Mouse (Mus musculus): Measurements from ENCODE around the gene Retreg2.

Retreg2 gene

GRCm38 (mm10) chr1:75142301-75143261 lies at the start of gene Retreg2, which contains the start of gene Cnppd1:
Gene Retreg2 (plus strand): TSS chr1:75142778.
Gene Cnppd1 (minus strand): TSS chr1:75142711.
- in situ Hi-C loops (cut with MboI, MseI) = loop anchor here (5.0 to 25.0 kb wide), 4 partner anchors 475 to 1180 kb away; partner anchors contain the start of genes Ctdsp1 and Slc11a1

DNA sequence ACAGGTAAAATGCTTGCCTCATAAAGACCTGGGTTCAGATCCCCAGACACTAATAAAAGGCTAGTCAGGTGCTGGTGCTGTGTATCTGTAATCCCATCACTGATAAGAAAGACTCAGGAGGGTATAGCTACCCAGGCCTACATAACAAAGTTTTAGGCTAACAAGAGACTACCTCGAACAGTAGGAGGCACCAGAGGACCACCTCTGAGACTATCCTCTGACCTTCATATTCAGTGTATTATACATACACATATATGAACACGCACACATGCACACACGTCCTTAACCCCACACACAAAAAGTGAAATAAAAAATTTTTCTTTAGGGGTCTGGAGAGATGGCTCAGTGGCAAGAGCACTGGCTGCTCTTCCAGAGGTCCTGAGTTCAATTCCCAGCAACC lies 20.4 kb upstream of the Retreg2 start:
- in situ Hi-C loops (cut with MboI, MseI) = loop anchor here (5.0 to 10.0 kb wide), 3 partner anchors 63 to 527 kb away; partner anchors contain the start of gene Abcb6

- in situ Hi-C loops (cut with MboI, MseI) = loop anchor here (5.0 to 25.0 kb wide), 7 partner anchors 60 to 1162 kb away; partner anchors contain the start of genes Abcb6, Ctdsp1 and Slc11a1
Measured at GRCm38 (mm10) chr1:75124346-75125321, 17.9 kb upstream of the Retreg2 start, which contains the start of gene Nhej1. Gene Nhej1 (minus strand): TSS chr1:75125200.

GRCm38 (mm10) chr1:75125418-75125817 lies 17.2 kb upstream of the Retreg2 start:
- in situ Hi-C loops (cut with MboI, MseI) = loop anchor here (5.0 to 25.0 kb wide), 6 partner anchors 59 to 1163 kb away; partner anchors contain the start of genes Abcb6, Ctdsp1 and Slc11a1

- in situ Hi-C loops (cut with MboI, MseI) = loop anchor here (5.0 to 25.0 kb wide), 6 partner anchors 56 to 1166 kb away; partner anchors contain the start of genes Abcb6, Ctdsp1 and Slc11a1
Measured at GRCm38 (mm10) chr1:75128641-75129040, 13.9 kb upstream of the Retreg2 start.

GRCm38 (mm10) chr1:75133421-75134207 lies 9.0 kb upstream of the Retreg2 start, which contains the start of gene Slc23a3:
Gene Slc23a3 (minus strand): TSS chr1:75133890.
- in situ Hi-C loops (cut with MboI, MseI) = loop anchor here (25.0 kb wide), 2 partner anchors 746 to 1171 kb away; partner anchors contain the start of genes Ctdsp1 and Slc11a1

- in situ Hi-C loops (cut with MboI, MseI) = loop anchor here (5.0 to 25.0 kb wide), 4 partner anchors 76 to 1174 kb away; partner anchors contain the start of genes Ctdsp1, Dnpep, Glb1l and Slc11a1
Measured at GRCm38 (mm10) chr1:75136293-75136692, 6.3 kb upstream of the Retreg2 start.

- in situ Hi-C loops (cut with MboI, MseI) = loop anchor here (5.0 to 25.0 kb wide), 4 partner anchors 76 to 1174 kb away; partner anchors contain the start of genes Ctdsp1, Dnpep, Glb1l and Slc11a1
Measured at GRCm38 (mm10) chr1:75136730-75137129, 5.8 kb upstream of the Retreg2 start.

GRCm38 (mm10) chr1:75138448-75138847 lies 4.1 kb upstream of the Retreg2 start:
- in situ Hi-C loops (cut with MboI, MseI) = loop anchor here (5.0 to 25.0 kb wide), 4 partner anchors 74 to 1176 kb away; partner anchors contain the start of genes Ctdsp1, Dnpep, Glb1l and Slc11a1

DNA sequence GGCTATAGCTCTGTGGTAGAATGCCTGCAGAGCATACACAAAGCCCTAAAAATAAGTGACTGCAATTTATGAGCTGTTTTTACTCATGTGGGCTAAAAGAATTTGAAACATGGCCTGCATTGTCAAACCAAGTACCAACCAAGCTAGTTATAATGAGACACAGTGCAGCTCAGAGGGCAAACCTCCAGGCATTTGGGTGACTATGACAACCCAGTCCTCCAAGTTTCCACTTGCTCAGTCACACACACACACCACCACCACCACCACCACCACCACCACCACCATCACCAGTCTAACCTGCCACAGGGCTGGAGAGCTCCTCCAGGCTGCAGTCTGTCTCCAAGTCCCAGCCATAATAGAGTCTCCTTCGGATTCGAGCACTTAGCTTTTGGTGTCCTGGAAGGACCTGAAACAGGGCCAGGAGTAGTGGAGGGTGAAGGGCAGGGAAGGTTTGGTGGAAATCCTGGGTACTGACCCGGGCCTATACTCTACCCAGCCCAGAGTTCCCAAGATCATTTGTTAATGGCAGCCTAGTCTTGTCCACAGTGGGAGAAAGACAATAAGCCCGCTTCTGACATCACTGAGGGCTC lies 1.9 kb upstream of the Retreg2 start:
- in situ Hi-C loops (cut with MboI, MseI) = loop anchor here (5.0 to 25.0 kb wide), 4 partner anchors 473 to 1178 kb away; partner anchors contain the start of genes Ctdsp1 and Slc11a1

GRCm38 (mm10) chr1:75141486-75142190 lies 940 bp upstream of the Retreg2 start:
- in situ Hi-C loops (cut with MboI, MseI) = loop anchor here (5.0 to 25.0 kb wide), 4 partner anchors 474 to 1179 kb away; partner anchors contain the start of genes Ctdsp1 and Slc11a1

DNA sequence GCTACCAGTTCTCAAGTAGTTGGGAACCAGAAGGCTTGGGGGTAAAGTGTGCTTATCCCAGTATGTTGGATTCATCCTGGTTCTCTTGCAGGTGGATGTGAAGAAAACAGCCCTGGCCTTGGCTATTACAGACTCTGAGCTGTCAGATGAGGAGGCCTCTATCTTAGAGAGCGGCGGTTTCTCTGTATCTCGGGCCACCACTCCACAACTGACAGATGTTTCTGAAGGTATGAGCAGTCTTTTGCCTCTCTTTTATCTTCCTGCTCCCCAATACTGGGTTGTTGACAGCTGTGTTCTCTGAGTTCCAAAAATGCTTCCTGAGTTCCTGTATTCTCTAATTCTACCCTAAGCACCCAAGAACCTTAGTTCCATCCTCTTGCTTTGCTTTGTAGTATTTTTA lies 3.0 kb downstream of the Retreg2 start:
- in situ Hi-C loops (cut with MboI, MseI) = loop anchor here (10.0 to 25.0 kb wide), 3 partner anchors 611 to 1183 kb away; partner anchors contain the start of genes Ctdsp1 and Slc11a1

- in situ Hi-C loops (cut with MboI, MseI) = loop anchor here (10.0 to 25.0 kb wide), 3 partner anchors 613 to 1185 kb away; partner anchors contain the start of genes Ctdsp1 and Slc11a1
Measured at GRCm38 (mm10) chr1:75147411-75148135, 5.0 kb downstream of the Retreg2 start.

DNA sequence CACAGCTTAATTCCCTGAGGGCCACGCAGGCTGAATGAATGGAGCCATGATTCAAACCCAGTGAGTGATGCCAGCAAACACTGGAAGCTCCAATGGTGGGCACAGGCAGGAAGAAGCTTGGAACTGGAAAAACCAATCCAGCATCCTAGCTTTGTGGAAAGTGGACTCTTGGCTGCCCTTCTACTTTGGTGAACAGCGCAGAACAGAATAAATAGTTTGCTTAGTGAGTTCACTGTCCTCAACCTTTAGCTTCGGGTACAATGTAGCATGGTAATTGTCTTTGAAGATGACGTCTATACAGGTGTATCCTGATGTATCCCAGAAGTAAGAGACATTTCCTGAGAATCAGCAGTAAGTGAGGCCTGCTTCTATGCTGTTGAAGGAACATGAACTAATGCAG lies 6.1 kb downstream of the Retreg2 start:
- in situ Hi-C loops (cut with MboI, MseI) = loop anchor here (10.0 to 25.0 kb wide), 3 partner anchors 614 to 1186 kb away; partner anchors contain the start of genes Ctdsp1 and Slc11a1

DNA sequence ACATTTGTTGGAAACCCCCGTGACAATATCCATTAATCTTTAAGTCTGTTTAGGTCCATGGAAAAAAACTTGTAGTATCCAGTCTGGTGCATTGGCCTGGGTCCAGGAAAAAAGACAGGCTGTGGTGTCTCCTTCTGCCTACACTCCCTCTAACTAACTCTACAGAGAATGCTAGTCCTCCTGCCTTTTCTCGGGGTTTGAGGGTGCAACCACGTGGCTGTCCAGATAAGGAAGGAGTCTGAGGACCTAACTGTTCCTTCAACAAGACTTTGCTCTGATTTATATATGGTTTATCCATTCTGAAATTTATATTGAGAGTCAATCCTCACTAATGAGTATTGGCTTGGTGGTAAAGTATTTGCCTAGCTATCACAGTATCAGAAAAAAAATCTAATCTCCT lies 13.3 kb downstream of the Retreg2 start:
- in situ Hi-C loops (cut with MboI, MseI) = no loop called here

DNA sequence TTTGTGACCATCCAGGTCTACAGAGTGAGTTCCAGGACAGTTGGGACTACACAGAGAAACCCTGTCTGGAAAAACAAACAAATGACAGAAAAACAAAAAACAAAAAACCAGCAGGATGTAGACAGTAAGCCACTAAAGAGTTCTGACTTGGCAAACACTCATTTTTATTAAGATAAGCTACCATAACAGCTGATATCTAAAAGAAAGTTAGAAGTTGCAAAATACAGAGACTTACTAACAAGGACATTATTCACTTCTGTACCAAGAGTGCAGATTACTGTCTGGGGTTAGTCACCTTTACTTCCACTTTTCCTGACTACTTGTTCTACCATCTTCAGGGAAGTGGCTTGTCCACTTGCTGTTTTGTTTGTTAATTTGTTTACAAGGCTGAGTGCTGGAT lies 16.4 kb downstream of the Retreg2 start:
- in situ Hi-C loops (cut with MboI, MseI) = no loop called here

GRCm38 (mm10) chr1:75159540-75160255 lies 17.1 kb downstream of the Retreg2 start:
- in situ Hi-C loops (cut with MboI, MseI) = no loop called here

All from regulatory T cell (primary cell).